Mouse (Mus musculus) c-Kit-negative CD71-positive TER-119-positive erythroid progenitor cells, embryonic 14.5 days (primary cell): ENCODE results near the gene 4930430F08Rik.
"Not testable (repeated sequence)": the region's sequence is repeated elsewhere in the genome, so short reads cannot be mapped to it uniquely, and the experiment has no call there.

Source experiments
- DNase-seq: peaks from one replicate; pipeline ENCODE4 v3.0.0-alpha.2; 2013; ENCODE audit warnings: low read depth, low spot score

Gene 4930430F08Rik

GRCm38 (mm10) chr10:100590323-100590722, at the start of gene 4930430F08Rik, which contains the start of gene 1700017N19Rik:
Gene 4930430F08Rik (minus strand): TSS chr10:100590423.
Gene 1700017N19Rik (plus strand): TSS chr10:100590484.
- no peak for DNase-seq

- peak; percentile 8 for DNase-seq
Measured at GRCm38 (mm10) chr10:100629762-100630438, 39.7 kb upstream of the 4930430F08Rik start.

DNA sequence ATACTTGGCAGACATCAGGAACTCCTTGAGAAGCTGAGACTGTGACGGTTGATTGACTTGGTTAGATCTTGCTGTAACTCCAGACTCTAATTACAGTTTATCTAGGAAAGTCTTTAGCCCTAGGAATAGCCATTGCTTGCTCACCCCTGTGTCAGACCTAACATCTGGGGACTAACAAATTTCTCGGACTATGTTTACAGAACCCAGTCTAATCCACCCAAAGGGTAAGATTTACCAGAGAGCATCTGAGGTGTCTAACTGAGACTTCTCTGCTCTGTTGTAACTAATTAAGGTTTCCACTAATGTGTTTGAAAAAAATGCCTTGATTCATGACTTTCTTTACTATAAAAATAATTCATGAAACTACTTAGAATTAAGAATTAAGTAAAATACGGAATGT, 32.3 kb upstream of the 4930430F08Rik start:
- DNase-seq: no peak

DNA sequence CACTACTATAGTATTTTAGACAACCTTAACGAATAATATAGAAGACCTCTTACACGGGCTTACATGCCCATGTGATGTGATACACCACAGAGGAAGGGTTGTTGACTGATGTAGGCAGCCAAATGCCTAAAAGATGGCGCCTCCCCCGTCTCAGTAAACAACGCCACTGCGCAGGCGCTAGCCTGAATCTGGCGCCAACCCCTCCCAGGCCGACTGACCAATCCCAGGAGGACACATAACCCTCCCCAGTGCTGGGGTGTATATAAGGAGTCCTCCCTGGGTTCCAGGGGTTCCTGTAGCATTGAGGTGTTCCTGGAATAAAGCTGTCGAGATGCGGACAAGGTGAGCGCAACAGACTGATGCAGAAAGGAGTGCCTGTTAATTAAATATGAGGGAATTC, 29.8 kb upstream of the 4930430F08Rik start:
- DNase-seq: no peak

DNA sequence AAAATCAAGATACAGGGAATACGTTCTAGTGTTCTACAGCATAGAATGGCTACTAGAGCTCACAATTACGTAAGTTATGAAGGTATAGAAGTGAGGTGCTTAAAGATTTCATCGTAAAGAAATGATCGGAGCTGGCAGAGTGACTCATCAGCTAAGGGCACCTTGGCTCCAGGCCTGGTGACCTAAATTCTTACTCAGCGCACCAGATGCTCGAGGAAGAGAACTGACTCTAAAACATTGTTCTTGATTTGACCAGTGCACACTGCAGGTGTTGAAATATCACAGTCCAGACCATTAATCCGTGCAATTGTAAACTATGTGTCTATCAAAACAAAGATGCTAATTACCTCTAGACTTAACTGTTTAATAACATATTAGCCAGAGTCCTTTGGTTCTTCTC, 29.3 kb upstream of the 4930430F08Rik start:
- DNase-seq: no peak

GRCm38 (mm10) chr10:100617233-100617903, 27.1 kb upstream of the 4930430F08Rik start:
- no peak for DNase-seq

DNA sequence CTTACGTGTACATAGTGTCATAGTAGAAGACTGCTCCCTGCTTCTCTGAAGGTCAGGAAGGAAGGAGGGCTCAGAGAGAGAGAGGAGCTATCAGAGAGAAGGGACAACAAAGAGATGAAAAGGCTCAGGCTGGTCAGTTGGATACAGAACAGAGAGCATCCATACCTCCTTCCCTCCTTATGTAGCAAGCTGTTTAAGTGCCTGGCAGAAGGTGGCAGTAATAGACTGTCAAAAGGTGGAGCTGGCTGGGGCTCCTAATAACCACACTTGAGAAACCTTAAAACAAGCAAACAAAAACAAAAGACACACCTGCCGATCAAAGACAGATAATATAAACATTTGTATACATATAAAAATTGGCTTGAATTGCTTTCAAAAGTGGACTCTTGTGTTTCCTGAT, 14.0 kb upstream of the 4930430F08Rik start:
- no peak for DNase-seq

DNA sequence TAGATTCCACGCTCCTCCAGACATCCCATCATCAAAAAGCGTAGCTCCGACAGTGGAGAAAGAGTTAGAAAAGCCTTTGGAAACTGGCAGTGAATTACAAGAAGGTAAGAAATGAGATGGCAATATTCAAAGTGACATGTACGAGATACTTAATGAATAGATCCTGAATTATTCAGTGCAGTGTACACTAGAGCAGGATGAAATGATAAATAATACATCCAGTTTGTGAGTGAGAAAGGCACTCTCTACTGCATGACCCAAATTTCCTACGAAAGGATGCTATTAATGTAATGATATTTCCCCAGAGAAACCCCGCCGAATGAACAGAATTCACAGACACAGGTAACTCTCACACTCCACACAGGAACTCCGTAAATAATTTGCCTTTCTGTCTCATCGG, 13.3 kb upstream of the 4930430F08Rik start:
- DNase-seq: no peak

DNA sequence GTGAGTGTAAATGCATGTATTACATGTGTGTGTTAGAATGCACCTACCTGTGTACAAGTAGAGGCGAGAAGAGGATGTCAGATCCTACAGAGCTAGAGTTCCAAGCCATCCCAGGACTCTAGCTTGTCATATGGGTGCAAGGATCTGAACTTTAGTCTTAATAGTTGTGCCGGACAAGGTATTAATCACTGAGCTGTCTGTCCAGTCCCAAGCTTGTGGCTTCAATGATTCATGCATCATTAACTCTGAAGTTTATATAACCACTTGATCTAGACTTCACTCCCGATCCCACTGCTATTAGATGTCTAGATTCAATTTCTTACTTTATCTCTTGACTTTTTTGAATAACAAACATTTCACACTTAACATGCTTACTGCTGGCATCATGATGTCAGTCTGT, 8.1 kb upstream of the 4930430F08Rik start:
- no peak for DNase-seq

GRCm38 (mm10) chr10:100588932-100589388, 1.3 kb downstream of the 4930430F08Rik start:
- DNase-seq: peak; percentile 88

DNA sequence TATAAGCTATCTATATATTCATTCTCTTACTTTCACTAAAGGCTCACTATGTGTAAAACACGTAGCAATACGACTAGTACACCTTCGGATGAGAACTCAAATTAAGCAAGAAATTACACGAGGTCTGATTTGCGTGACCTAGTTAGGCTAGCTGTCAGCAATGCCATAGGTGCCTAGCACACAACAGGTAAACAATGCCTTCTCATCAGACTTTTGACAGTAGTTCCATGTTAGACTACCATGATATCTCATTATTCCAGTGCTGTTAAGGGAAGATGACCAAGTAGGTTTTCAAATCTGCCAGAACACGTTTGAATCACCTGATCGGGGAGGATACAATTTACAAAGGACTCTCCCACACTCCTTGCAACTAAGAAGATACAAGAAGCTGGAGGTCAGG, 1.7 kb downstream of the 4930430F08Rik start:
- no peak for DNase-seq

- DNase-seq: no peak
Measured at GRCm38 (mm10) chr10:100584178-100584577, 6.0 kb downstream of the 4930430F08Rik start.

GRCm38 (mm10) chr10:100575294-100575693, 14.9 kb downstream of the 4930430F08Rik start:
- DNase-seq: no peak

DNA sequence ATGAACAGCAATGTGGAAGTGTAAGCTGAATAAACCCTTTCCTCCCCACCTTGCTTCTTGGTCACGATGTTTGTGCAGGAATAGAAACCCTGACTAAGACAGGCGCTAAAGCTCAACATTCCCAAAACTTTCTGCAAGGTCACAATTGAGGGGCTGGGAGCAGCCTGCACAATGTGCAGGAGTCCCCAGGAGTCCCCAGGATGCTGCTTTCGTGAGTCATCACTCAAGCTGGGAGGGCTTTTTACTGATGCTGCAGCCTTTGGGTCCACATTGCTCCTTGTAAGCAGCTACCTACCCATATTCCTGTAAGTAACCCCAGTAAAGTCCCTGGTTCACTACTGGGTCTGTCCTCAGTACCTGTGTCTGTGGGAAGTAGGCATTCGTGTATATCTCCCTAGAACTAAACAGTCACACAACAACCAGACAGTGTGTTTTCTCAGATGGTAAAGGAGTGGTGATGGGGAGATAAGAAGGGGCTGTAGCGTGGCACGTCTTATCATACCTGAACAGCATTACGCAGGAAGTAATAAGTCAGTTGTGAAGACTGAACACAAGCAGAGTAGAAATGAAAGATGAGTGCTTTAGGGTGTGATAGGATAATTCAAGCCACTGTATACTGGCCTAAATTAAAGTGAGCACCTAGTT, 15.6 kb downstream of the 4930430F08Rik start:
- peak; percentile 49 for DNase-seq

GRCm38 (mm10) chr10:100571707-100572106, 18.5 kb downstream of the 4930430F08Rik start:
- DNase-seq: peak; percentile 63

GRCm38 (mm10) chr10:100564112-100564511, 26.1 kb downstream of the 4930430F08Rik start:
- DNase-seq: no peak

- DNase-seq: not testable (repeated sequence)
Measured at GRCm38 (mm10) chr10:100560194-100560883, 29.9 kb downstream of the 4930430F08Rik start.

GRCm38 (mm10) chr10:100556566-100557175, 33.6 kb downstream of the 4930430F08Rik start:
- no peak for DNase-seq

DNA sequence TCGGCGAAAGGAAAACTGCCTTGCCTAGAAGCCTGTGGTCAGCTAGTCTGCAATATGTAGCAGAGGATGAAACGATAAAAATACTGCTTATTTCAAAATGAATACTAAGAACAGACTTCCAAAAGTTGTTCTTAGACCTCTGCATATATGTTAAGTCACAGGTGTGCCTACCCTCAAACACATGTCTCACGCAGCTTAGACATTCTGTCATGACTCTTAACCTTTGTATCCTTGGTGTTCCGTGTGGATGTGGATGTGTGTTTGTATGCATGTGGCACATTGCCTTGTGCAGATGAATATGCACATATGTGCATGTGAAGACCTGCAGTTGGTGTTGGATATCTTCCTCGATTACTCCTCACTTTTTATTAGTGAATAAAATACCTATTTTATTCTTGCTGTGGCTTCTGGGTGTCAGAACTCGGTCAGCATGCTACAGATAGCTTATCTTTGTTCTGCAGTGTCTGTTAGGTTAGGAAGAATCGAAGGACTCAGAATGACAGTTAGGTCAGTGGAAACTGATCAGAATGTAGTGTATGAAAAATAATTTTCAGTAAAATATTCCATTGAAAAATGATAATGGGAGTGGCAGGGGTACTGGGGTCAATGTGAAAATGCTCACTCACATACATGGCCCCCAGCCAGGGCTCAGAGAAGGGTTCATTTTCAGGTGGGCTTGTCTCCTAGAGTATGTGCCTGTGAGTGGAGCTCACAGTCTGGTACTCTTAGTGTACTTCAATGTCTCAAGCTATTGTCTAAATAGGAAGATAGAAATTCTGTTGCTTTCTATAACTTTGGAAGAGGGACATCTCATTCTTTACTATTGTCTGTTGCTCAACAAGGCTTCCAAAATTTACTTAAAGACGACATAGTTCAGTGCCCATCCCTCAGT, 65.5 kb downstream of the 4930430F08Rik start:
- DNase-seq: peak; percentile 28

- DNase-seq: no peak
Measured at GRCm38 (mm10) chr10:100522330-100522729, 67.9 kb downstream of the 4930430F08Rik start.
